Mouse (Mus musculus) inflammation-experienced regulatory T-cells, adult 6 months (primary cell): ENCODE data around the gene Ttc7b. TPM values are rescaled to one million over a fixed set of nuclear protein-coding genes. Genes with fewer than 3 reads are reported as not detected.
A peak's percentile ranks its signal among the peaks of the same experiment; 100 is the strongest.

Experiments used
- ATAC-seq: one replicate; pipeline ENCODE4 v1.8.0; 2017
- polyA plus RNA-seq, 3 experiments: library from polyadenylated mRNA; unstranded; fragments of 100-300 nt; shearing (Covaris generic); gene quantifications; one replicate each; pipeline ENCODE4 v1.2.1; 2017

The Ttc7b gene
- polyA plus RNA-seq, 3 experiments from 2014 or later, result 3.7 to 4.3 (median 3.7) TPM

DNA sequence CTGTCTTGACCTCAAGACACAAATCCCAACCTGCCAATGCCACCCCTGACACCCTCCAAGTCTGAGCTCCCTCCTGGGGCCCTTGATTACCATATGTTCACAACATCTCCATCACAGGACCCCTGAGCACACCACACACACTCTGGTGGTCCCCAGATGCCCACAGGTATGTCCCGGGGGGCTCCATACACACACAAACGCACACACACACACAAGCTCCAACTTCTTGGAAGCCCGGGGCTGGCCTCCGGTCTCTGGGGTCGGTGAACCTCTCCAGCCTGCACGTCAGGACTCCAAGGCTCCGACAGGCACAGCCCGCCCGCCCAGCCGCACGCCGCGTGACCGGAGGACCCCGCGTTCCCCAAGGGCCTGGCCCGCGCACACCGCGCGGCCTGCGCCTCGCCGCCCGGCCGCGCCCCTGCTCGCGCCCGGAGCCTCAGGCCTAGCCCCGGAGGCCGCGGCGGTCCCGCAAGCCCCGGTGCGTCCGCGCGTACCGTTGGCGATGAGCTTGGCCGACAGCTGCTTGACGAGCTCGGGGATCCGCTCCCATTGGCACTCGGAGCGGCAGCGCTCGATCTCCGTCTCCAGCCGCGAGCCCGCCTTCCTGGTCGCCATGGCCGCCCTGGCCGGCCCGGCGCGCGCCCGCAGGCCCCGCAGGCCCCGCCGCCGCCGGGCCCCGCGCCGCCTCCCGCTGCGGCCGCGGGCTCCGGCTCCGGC, 391 bp downstream of the Ttc7b start:
- peak; percentile 46 for ATAC-seq

DNA sequence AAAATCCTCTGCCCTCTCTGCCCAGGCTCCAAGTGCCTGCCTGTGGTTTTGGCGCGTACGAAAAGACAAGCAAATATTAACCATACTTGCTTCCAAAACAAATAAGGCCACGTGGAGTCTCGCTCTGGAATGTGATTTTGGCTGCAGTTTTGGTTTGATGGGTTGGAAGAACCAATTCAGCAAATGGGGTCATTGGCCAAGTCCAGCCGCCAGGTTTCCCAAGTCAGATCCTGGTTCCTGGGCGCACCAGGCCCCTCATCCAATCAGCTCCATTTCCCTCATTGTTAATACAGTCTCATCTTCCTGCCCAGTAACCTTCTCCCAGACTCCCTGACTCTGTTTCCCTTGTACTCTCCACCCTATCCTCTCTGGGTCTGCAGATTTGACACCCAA, 946 bp downstream of the Ttc7b start:
- no peak for ATAC-seq

DNA sequence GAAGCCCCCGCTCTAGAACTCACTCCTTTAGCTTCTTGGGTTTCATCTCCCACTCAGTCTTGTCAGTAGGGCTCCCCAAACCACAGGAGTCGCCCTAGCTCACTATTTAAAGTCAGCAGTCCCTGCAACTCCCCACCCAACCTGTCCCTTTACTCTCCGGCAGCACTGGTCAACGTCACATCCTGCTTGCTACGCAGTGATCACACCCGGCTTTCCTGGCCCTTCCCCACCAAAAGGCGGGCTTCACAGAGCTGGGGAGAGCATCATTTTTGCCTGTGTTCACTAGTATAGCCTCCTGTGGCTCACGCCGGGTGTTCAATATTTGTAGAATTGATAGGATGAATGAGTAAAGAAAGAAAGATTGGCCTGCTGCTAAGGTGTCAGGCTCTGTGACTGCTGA, 3.3 kb downstream of the Ttc7b start:
- ATAC-seq, result no peak

DNA sequence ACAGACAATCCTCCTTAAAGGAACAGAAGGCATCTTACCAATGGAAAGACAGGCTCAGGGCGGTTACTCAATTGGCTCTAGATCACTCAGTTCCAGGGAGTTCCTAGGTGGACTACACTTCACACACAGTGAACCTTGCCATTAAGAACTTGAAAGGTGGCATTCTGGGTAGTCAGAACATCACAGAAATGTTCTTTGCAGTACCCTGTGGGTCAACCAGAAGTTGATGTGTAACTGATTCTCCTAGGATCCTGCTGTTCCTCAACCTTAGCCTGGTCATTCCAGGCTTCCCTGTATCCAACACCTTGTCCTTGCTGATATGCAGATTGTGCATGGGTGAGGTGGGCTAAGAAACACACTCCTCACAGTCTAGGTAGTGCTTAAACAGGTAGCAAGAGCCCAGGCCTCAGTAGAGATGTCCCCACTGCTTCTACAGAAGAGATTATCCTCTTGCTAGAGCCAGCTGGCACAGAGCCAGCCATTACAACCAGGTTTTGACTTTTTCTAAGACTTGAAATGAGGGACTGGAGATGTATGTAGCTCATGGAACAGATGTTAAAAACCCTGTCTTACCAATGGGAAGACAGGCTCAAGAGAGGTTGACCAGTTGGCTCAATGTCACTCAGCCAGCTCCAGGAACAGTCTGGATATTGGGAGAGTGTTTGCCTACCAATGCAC, 4.3 kb downstream of the Ttc7b start:
- no peak for ATAC-seq

DNA sequence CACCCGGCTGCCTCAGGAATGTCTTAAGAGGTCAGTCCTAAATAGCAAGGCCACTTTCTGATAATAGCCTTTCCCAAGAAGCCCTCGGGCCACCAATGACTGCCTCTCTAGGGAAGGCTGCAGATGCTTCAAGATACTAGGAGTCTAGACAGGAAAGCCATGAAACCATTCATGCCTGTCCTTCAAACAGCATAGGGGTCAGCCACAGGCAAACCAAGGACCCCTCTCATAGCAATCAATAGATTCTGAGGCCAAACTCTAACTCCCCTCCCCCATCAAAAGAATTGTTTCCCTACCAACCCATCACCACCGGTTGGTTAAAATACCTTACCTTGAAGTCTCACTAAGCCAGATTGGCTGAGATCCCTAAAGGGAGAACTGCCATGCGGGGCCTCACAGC, 5.1 kb downstream of the Ttc7b start:
- ATAC-seq, result no peak

DNA sequence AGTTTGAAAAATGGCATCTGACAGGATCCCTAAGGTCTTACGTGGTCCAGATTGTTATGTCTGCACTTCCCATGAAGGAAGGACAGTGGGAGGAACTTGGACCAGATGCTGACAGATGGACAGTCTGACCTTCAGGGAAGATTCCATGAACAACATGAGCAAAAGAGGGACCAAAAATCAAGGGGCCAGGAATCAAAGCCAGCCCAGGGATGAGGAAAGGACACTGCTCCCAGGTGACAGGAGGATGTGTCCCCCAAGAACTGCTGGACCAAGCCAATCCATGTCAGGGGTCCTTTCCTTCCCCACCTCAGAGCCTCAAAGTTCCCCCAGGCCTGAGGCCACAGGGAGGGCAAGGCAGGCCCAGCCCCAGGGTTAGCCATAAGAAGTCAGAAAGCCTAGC, 6.0 kb downstream of the Ttc7b start:
- no peak for ATAC-seq

DNA sequence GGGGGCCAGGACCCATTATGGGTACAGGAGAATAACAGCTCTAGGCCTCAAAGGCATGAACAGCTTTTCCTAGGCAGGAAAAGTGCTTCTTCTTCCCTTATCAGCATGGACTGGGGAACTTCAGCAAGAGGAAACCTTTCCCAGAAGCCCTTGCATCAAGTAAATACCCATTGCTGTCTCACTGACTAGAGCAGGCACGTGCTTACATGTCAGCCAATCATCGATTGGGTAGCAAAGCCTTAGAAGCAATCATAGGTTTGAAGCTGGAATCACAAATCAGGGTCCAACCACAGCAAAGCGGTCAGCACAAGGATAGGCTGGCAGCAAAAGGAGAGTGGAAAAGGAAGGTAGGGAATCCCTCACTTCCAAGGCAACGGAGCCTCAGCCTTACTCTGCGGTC, 7.5 kb downstream of the Ttc7b start:
- ATAC-seq, result no peak

DNA sequence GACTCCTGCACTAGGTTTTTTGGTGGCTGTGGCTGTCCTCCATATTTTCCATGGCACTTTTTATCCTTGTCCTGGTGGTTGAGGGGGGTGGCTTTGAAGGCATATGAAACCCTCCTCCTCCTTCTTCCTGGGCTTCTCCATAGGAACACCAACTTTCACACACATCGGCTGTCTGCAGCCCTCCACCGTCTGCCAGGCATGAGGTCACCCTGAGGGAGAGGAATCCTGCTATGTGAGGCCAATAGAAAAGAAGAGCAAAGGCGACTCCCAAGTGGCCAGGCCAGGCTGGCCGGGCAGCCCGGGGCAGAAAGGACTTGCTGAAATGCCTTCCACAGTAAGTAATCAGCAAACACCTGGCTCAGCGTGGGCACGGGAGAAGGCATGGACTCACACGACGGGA, 8.0 kb downstream of the Ttc7b start:
- ATAC-seq, result no peak

DNA sequence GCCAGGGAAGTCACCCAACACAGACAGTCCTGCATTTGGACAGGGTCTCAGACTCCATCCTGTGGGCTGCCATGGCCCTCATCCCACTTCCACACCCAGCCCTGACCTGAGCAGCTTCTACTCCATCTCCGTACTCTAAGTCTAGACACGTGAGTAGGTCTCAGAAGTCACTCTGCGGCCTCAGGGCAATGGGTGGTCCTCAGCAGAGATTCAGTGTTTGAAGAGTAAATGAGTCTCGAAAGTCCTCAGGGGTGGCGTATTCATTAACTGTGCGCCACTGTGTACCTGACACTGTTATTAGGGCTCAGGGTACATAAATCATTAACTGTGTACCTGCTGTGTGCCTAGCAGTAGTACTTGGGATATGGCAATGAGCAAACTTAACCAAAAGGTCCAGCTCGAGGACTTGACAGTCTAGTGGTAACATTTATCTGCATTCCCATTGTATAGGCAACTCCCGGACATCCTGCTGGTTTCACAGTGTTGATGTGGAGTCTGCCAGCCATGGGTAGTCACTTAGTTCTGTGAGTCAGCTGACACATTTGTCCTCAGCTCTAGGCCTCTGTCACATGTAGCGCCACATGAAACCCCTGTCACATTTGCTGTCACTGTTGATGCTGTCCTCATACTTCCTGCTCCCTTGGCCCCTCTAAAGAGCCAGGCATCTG, 10.9 kb downstream of the Ttc7b start:
- no peak for ATAC-seq

DNA sequence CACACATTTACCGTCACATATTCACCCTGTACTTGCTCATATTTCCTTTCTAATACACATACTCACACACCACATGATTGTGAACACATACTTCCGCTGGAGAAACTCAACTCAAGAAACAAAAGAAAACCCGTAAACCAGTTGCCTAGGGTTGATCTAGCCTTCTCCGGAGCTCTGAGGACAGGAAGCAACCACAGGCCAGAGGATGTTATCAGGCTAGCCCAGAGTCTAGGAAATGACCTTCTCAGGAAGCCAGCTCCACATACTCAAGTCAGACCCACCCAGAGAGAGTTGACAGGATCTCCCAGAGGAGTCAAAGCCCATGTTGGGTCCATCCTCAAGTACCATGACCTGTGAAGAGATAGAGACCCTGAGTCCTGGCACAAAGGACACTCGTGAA, 12.0 kb downstream of the Ttc7b start:
- ATAC-seq, result no peak

DNA sequence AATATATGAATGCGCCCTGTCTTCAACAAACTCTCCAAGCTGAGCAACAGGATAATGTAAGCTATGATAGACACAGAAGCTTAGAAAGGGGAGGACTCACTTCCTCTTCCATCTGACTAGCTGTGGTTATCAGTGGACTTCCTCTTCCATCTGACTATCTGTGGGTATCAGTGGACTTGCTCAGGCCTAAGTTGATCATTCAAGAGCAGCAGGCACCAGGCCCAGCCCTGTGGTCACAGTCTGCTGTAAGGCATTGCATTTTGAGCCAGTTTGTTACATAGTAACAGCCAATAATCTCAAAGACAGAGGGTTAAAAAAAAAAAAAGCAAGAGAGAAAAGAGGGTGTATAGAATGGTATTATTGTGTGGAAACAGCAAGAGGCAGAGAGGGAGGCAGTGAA, 15.1 kb downstream of the Ttc7b start:
- ATAC-seq, result no peak

DNA sequence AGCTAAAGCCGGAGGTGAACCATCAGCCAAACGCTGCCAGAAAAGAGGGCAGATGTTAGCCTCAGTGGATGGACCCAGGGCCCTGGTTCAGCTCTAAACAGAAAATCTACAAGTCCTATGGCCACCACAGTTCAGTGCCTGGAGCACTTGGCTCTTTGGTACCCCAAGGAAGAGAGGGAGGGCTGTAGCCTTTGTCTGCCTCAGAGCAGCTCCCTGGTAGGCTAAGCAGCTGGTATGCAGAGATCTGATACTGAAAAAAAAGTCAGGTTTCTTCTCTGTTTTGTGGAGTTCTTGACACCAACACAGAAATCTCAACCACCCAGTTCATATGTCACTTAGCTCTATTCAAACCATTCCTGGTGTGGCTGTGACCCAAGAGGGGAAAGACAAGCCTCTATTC, 16.0 kb downstream of the Ttc7b start:
- no peak for ATAC-seq

DNA sequence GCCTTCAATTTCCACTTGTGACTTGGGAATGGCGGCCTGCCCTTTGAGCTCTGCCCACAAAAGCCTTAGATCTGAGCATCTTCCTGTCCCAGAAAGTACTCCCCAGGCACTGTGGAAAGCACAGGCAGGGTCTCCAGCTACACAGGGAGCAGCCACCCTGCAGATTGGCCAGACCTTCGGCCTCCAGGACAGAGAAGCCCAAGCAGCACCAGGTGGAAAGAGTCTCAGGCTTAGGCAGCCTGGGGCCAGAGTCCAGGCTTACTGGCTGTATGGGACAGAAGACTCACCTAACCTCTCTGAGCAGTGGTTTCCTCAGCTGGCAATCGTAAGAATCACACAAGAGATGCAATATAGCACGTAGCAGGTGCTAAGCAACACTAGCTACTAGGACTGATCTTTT, 17.0 kb downstream of the Ttc7b start:
- no peak for ATAC-seq

DNA sequence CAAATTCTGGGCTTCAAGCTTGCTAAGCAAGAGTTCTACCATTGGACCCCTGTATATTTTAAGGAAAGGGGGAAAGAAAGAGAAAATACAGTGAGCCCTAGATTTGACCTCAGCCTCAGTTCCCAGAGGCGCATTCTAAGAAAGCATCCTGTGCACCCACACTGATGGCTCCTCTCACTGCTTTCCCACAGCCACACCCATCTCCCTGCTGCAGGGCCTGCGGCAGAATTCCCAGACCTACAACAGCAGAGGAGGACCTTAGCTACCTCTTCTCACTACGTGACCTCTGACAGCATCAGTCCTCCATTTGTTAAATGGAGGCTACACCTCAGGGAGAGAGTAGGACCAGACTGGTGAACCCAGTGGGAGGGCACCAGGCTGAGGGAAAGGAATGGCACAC, 18.1 kb downstream of the Ttc7b start:
- no peak for ATAC-seq

DNA sequence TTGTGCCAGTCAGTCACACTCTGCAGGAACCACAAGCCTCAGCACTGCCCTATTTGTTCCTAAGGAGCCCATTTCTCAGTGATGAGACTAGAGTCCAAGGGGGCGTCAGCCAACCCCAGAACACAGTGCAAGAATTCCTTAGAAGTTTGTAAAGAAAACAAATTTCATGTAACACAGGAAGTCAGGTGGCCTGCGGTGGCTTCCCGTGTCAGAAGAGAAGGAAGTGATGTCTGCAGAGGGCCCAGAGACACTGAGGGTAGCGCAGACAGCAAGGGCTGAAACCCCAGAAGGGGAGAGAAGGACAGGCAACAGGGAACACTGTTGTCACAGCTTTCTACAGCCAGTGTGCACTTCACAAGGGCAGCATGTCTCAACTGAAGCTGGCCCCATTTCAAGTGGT, 19.4 kb downstream of the Ttc7b start:
- peak; percentile 97 for ATAC-seq

DNA sequence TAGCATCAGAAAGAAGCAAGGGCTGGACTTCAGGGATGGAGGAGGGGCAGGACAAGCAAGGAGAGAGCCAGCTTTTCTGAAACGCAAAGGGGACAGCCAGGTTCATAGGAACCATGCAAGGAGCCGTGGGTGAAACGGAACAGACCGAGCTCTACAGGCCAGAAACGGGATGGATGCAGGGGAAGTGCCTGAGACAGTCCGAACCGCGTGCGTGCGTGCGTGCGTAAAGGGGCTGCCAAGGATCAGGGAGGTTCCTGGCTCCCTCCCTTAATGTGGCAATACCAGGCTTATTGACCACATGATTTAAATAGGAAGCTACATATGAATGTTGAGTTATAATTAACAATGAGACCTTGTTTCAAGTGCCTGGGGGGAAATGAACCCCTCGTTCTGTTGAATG, 21.2 kb downstream of the Ttc7b start:
- no peak for ATAC-seq

DNA sequence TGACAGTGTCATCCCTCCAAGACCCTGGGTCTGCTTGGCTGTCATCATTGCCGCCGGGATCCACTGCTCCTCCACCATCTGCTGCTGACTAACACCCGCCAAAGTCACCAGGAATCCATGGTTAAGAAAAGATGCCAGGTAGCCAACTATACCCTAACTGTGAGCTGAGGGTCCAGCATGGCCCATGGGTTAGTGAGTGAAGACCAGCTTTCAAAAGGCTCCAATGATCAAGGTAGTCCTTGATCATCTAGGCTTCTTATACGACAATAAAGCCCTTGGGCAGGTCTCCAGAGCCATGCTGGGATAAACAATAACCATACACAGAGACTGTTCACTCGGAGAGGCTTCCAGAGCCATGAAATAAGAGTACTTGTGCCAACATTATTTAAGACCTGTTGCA, 22.6 kb downstream of the Ttc7b start:
- no peak for ATAC-seq

DNA sequence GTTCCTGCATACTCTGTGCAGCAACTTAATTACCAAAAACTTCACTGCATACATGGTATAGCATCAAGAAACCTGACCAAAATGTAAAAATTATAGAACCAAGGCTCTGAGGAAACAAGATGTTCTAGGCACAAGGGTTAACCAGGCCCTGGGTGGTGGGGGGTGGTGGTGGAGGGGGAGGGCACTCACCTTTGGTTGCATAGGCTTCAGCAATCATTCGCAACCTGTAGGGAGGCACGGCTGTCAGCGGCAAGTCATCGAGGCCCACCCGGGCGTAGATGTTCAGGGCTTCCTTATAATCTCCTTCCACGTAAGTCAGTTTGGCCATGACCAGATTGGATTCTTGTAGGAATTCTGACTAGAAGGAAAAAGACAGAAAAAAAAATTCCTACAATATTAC, 25.5 kb downstream of the Ttc7b start:
- ATAC-seq, result no peak

DNA sequence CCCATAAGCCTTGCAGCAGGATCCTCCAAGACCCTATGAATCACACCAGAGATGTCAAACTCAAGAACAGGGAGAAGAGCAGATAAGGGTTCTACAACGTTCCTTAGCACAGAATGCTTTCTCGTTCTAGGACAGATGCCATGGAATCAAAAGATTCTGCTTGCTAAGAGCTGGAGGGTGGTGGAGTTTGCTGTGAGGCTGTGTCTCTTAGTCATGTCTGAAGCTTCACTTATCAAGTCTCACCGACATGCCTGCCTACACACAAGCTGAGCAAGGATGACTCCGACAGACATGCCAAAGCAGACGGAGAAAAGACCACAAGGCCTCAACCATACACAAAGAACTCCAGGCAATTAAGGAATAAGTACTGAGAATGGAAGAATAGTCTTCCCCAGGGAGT, 27.4 kb downstream of the Ttc7b start:
- no peak for ATAC-seq

DNA sequence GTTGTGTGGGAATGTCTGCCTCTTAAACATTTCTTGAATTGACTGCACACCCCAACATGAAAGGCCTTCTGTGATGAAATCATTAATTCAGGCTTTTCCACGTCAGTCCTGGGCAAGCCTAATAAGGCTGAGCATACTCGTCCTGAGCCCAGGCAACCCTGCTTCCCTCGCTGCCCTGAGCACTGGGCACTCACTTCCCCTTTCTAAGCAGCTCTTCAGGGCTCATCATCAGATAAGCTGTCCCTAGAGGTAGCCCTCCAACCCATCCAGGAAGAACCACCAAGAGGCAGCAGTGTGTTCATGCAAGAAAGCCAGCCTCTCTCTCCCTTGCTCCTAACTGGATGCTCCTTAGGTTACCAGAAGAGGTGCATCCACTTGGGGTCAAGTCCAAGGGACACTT, 27.9 kb downstream of the Ttc7b start:
- no peak for ATAC-seq

DNA sequence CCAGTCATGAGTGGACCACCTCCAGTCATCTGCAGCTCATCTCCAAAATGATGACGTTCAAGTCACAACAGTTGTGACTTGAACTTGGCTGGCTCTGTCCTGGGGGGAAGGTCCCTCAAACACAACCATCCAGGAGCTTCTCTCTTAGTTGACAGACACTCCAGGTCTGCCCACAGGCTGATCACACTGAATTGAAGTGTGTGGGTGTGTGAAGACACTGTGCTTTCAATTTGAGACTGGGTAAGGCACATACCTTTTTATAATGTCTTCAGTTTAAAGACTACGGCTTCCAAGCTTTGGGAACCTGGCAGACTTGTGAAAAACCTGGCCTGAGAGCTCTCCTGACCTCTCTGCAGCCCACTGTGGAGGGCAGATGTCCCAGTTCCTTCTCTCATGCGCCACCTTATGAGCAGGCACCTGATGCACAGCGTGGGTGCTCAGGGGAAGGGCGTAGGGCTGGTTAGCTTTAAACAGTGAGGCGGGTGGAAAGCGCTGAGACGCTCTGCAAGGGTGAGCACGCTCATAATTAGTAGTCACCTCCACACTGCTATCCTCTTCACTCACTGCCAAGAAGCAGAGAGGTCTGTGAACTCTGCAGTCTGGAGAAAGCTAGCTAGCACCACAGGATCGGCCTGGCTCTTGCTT, 28.5 kb downstream of the Ttc7b start:
- no peak for ATAC-seq

DNA sequence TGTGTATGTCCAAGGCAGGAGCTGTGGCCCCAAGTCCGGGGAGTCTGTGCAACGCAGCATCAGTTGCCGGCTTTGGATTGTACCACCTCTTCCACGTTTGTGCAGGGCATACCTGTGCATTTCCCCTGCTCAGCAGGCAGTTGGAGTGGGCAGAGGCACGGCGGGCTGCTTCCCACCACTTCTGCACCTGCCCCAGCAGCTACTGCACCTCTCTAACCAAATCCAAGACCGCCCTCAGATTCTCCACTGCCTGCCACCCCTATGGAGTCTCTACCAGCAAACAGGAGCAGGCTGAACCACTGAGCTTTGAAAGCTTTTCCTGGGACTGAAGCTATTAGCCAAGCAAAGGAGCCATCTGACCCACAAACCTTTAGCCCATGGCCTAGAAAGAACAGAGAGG, 30.8 kb downstream of the Ttc7b start:
- no peak for ATAC-seq

DNA sequence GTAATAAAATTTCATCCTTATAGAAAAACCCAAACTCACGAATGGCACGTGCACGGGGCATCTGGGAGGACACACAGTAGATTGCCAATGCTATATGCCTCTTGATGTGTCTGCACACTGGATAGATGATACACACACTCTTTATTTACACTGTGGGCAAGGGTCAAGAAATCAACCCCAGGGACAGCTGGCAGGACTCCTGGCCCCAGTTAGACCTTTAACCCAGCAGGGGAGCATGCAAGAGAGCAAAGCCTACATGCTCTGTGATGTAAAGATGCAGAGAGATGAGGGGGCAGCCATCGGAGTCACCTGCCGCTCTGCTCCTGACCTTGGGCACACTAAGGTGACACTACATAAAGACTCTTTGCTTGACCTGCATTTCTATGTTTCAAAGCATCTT, 32.3 kb downstream of the Ttc7b start:
- no peak for ATAC-seq

DNA sequence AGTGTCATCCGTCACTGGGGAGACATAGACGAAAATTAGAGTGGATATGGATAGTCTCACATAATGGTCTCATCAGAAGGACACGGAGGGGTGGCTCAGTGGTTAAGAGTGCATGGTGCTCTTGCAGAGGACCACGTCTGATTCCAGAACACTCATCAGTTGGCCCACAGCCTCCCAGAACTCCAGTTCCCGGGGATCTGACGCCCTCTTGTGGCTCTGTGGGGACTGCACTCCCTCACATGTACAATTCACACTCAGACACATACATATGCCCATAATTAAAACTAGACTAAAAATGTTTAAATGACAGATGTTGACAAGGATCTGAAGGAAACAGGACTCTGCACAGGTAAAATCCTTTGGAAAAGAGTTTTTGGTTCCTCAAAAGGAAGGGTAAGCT, 34.4 kb downstream of the Ttc7b start:
- ATAC-seq, result no peak
